Mouse (Mus musculus) neural tube, embryonic 14.5 days (tissue): ENCODE measurements around the gene Sorl1. TPM values are rescaled to one million over a fixed set of nuclear protein-coding genes. Genes with fewer than 3 reads are reported as not detected.

ENCODE experiments used
- ATAC-seq: fragments of 200-750 bp; cut with Nextera tagmentation; 2 replicates; pipeline ENCODE4 v1.8.0; 2017; ENCODE audit warnings: low read depth, mild to moderate bottlenecking, moderate TSS enrichment, moderate library complexity
- H3K27ac ChIP-seq: fragments of 300-500 bp; sonication (generic); 2 replicates; pipeline ENCODE4 v1.5.1; 2014; ENCODE audit warnings: low read depth, mild to moderate bottlenecking, control low read depth, low read length, moderate library complexity, mixed read lengths
- H3K27me3 ChIP-seq: fragments of 300-500 bp; sonication (generic); 2 replicates; pipeline ENCODE4 v1.6.1; 2014; ENCODE audit warnings: low read length; ENCODE audit not compliant: control insufficient read depth, insufficient read depth
- H3K36me3 ChIP-seq: fragments of 300-500 bp; sonication (generic); 2 replicates; pipeline ENCODE4 v1.6.1; 2014; ENCODE audit warnings: low read length, mixed read lengths; ENCODE audit not compliant: control insufficient read depth, insufficient read depth
- H3K4me1 ChIP-seq: fragments of 300-500 bp; sonication (generic); 2 replicates; pipeline ENCODE4 v1.6.1; 2014; ENCODE audit warnings: low read length; ENCODE audit not compliant: control insufficient read depth, insufficient read depth
- H3K4me2 ChIP-seq: fragments of 300-500 bp; sonication (generic); 2 replicates; pipeline ENCODE4 v1.6.1; 2014; ENCODE audit warnings: mild to moderate bottlenecking, low read depth, low read length, control low read depth
- H3K4me3 ChIP-seq: fragments of 300-500 bp; sonication (generic); 2 replicates; pipeline ENCODE4 v1.5.1; 2014; ENCODE audit warnings: low read depth, low read length, control low read depth, mixed read lengths
- H3K9ac ChIP-seq: fragments of 300-500 bp; sonication (generic); replicated peaks from 2 replicates; pipeline ENCODE4 v1.6.1; 2014; ENCODE audit warnings: low read depth, mild to moderate bottlenecking, control low read depth, low read length, mixed read lengths
- H3K9me3 ChIP-seq: fragments of 300-500 bp; sonication (generic); 2 replicates; pipeline ENCODE4 v1.6.1; 2016; ENCODE audit warnings: low read length; ENCODE audit not compliant: control insufficient read depth
- WGBS: fragments of 180-500 bp; shearing (Covaris S2); extraction: QIAGEN DNeasy Blood & Tissue Kit; methylation state at CpG from one replicate; pipeline ENCODE4 v1.1.7; 2014; 5-methylcytosine and 5-hydroxymethylcytosine counted together
- polyA plus RNA-seq: library from polyadenylated mRNA; unstranded; fragments of >200 nt; fragmentation: Nextera tagmentation; extraction: Ambion mirVana; gene quantifications from 2 replicates; pipeline ENCODE4 v1.2.1, GENCODE M21; 2014

The Sorl1 gene
- 20.4 and 22.2 TPM in 2 replicates for polyA plus RNA-seq

DNA sequence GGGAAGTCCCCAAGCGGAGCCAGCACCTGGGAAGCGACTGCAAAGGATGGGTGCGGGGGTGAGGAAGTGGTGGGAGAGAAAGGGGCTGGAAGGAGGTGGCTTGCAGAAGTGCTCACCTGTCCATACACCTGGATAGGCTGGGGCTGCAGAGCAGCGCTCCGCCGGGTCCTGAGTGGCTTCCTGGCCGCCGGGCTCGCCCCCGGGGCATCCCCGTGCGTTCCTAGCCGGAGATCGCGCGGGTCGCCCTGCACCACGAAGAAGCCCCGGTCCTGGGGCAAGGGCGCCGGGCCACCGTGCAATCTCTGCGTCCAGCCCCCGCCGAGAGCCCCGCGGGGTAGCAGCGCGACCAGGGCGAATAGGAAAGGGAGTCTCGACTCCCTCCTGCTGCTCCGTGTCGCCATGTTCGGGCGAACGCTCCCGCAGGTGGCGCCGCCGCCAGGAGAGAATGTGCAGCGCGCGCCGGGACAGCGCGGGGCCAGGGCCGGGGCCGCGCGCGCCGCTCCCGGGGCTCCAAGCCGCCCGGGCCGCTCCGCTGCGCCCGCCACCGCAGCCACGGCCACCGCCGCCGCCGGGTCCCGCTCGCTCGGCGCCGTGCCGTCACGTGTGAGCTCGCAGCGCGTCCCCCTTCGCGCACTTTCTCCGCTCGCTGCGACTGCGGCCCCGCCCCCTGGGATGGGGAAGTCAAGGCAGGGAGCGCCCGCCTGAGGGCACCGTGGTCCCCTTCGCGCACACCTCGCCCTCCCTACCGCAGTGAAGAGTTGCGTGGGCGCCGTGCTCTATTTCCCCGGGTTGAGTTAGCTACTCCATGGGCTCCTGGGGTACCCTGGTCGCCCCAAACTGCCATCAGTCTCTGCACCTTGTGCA, at the start of gene Sorl1:
Sorl1 (minus strand) TSS at position 585 of the 864 bp plus-strand sequence.
- H3K4me1 ChIP-seq = peaks cover 10% of the 10 kb centered on the region; the same call in 1 of the 2 replicates
- peak; percentile 82 for ATAC-seq
- H3K9ac ChIP-seq = peak within 1 kb of the TSS; percentile 95
- H3K27ac ChIP-seq = peak within 1 kb of the TSS; percentile 80
- no peaks in the 10 kb centered on the region for H3K27me3 ChIP-seq
- peak within 1 kb of the TSS; percentile 74 for H3K4me2 ChIP-seq
- H3K4me3 ChIP-seq = peak within 1 kb of the TSS; percentile 90
- under 1% methylated on average over 60 of the region's 94 CpGs for WGBS
- H3K9me3 ChIP-seq = no peaks in the 10 kb centered on the region
- H3K36me3 ChIP-seq = no peaks in the 10 kb centered on the region

DNA sequence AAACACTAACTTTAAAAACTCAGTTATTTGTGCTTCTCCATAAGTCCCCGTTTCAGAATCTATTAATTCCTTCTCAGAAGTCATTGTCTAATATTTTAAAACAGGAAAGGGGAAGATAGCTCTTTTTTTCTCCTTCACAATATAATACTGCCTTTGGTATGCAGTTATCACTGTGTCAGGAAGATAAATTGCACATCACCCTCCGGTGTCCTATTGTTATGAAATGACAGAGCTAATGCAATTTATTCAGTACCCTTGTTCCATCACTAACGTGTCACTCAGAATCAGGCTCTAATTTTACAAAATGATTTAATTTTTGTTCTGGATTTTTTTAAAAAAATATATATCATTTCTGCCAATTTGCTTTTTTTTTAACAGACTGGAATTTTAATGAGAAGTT, 49.7 kb upstream of the Sorl1 start:
- no peak overlapping the region for H3K9ac ChIP-seq
- no peak for ATAC-seq
- no peaks in the 10 kb centered on the region for H3K27me3 ChIP-seq
- no peaks in the 10 kb centered on the region for H3K9me3 ChIP-seq
- H3K4me1 ChIP-seq = no peaks in the 10 kb centered on the region
- no peak overlapping the region for H3K4me2 ChIP-seq
- WGBS = 54% methylated on average over 3 of the region's 3 CpGs
- no peak overlapping the region for H3K27ac ChIP-seq
- no peak overlapping the region for H3K4me3 ChIP-seq
- no peaks in the 10 kb centered on the region for H3K36me3 ChIP-seq

DNA sequence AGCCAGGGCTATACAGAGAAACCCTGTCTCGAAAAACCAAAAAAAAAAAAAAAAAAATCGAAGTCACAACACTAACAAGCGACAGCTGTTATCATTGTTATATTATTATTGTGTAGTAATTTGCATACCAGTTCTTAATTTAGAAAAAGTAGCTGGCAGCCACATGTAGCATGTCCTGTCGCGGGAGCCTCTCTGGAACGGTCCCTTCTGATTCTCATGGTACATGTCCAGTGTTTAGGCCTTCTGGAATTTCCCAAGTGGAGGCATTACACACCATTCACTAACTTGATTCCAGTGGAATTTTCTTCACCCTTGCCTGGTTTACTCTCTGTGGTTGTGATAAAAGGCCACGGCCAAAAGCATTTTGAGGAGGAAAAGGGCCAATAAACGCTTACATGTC, 45.4 kb upstream of the Sorl1 start:
- no peaks in the 10 kb centered on the region for H3K4me1 ChIP-seq
- no peak overlapping the region for H3K4me2 ChIP-seq
- H3K4me3 ChIP-seq = no peak overlapping the region
- no peaks in the 10 kb centered on the region for H3K27me3 ChIP-seq
- WGBS = 91% methylated on average over 7 of the region's 8 CpGs
- H3K27ac ChIP-seq = no peak overlapping the region
- ATAC-seq = no peak
- no peak overlapping the region for H3K9ac ChIP-seq
- H3K9me3 ChIP-seq = no peaks in the 10 kb centered on the region
- no peaks in the 10 kb centered on the region for H3K36me3 ChIP-seq

DNA sequence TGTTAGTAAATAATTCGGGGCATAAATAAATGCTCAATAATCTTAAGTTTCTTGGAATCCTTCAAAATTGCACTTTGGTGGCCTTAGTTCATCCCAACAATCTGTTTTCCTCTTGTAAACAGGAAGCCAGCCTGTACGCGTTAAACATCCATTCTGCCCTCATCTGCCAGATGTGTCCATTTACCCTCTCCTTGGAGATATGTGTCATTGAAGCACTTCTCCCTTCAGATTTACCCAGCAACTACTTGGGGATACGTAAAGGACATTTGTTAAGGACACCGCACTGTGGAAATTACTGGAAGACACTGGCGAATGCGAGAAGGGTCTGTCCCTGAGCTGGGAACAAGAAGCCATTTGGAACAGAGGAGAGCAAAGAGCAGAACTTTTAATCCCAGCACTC, 44.9 kb upstream of the Sorl1 start:
- WGBS = 92% methylated on average over 7 of the region's 7 CpGs
- Histone ChIP-seq H3K27me3 (no peaks in the 10 kb centered on the region), H3K9ac (no peak overlapping the region), H3K4me1 (no peaks in the 10 kb centered on the region), H3K36me3 (no peaks in the 10 kb centered on the region), H3K27ac (no peak overlapping the region), H3K9me3 (no peaks in the 10 kb centered on the region), H3K4me2 (no peak overlapping the region), H3K4me3 (no peak overlapping the region)
- ATAC-seq = no peak

DNA sequence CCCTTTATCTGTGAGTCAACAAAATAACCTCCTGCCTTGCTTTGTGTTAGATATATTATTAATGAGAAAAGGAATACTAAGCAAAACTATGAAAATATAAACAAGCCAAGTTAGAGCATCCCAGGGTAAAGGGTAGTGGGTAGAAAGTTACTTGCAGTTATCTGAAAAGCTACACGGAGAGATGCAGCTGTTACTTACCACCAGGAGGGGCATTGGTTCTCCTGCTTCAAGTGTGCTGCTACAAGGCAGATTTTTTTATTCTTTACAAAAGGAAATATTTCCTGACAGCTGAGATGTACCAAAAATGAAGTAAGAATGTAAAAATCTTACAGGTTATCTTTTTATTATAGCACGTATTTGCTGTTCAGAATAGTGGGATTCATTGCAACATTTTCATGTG, 40.8 kb upstream of the Sorl1 start:
- H3K4me2 ChIP-seq = no peak overlapping the region
- no peak overlapping the region for H3K27ac ChIP-seq
- no peak overlapping the region for H3K4me3 ChIP-seq
- H3K36me3 ChIP-seq = no peaks in the 10 kb centered on the region
- no peaks in the 10 kb centered on the region for H3K27me3 ChIP-seq
- WGBS = 77% methylated on average over 2 of the region's 2 CpGs
- no peaks in the 10 kb centered on the region for H3K4me1 ChIP-seq
- H3K9me3 ChIP-seq = no peaks in the 10 kb centered on the region
- no peak overlapping the region for H3K9ac ChIP-seq
- ATAC-seq = no peak

DNA sequence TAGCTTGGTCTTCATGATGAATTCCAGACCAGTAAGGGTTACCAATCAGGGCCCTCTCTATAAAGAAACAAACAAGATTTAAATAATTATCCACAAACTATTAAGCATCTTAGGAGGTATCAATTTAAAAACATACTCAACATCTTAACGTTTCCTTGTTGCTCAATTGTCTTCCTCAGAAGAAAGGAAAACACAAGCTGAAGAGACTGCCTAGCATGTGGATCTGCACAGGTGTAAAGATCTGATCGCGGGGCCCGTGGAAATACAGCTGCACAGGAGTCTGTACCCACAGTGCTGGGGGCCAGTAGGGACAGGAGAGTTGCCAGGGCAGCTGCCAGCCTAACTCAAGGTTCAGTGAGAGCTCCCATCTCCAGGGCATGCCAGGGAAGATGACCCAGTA, 38.9 kb upstream of the Sorl1 start:
- Histone ChIP-seq H3K9me3 (no peaks in the 10 kb centered on the region), H3K27me3 (no peaks in the 10 kb centered on the region), H3K4me1 (no peaks in the 10 kb centered on the region), H3K27ac (no peak overlapping the region), H3K9ac (no peak overlapping the region), H3K36me3 (no peaks in the 10 kb centered on the region), H3K4me3 (no peak overlapping the region), H3K4me2 (no peak overlapping the region)
- WGBS = 92% methylated on average over 4 of the region's 4 CpGs
- no peak for ATAC-seq

DNA sequence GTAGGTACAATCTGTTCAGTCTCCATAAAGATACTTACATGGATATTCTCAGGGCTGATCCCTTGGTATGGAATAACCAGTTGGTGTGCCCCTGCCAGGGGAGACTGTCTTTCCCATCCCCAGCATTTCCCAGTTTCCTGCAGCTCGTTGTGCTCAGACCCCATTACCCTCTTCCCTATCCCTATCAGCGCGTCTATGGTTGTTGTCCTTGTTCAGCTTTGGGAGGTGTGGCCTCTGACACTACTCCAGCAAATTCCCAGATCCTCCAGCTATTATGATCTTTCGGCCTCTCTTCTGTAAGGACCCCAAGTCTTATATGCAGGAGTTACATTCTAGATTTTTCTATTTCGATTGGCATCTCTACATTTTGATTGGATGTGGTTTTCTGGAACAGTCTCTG, 35.3 kb upstream of the Sorl1 start:
- Histone ChIP-seq H3K9ac (no peak overlapping the region), H3K27ac (no peak overlapping the region), H3K4me2 (no peak overlapping the region), H3K4me3 (no peak overlapping the region), H3K27me3 (no peaks in the 10 kb centered on the region), H3K4me1 (no peaks in the 10 kb centered on the region), H3K9me3 (no peaks in the 10 kb centered on the region), H3K36me3 (no peaks in the 10 kb centered on the region)
- 76% methylated on average over 5 of the region's 5 CpGs for WGBS
- ATAC-seq = no peak

DNA sequence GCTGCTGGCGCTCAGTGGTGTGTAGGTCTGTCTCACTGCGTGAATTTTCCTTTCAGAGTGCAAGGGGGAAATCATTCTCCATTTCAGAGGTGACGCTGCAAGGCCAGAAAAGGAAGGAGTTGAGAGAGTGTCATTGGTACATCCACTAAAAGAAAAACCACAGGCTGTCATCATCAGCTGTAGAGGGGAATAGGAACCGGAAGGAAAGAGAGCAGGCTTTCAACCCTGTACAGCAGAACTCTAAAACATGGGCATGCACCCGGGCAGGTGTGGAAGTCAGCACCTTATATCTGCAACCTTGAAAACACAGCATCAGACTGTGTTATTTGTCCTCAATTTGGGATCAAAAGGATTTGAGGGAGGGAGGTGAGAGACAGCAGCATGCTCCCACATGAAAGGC, 34.6 kb upstream of the Sorl1 start:
- ATAC-seq = no peak
- Histone ChIP-seq H3K4me2 (no peak overlapping the region), H3K4me1 (no peaks in the 10 kb centered on the region), H3K4me3 (no peak overlapping the region), H3K27ac (no peak overlapping the region), H3K9ac (no peak overlapping the region), H3K36me3 (no peaks in the 10 kb centered on the region), H3K9me3 (no peaks in the 10 kb centered on the region), H3K27me3 (no peaks in the 10 kb centered on the region)
- 78% methylated on average over 5 of the region's 5 CpGs for WGBS

DNA sequence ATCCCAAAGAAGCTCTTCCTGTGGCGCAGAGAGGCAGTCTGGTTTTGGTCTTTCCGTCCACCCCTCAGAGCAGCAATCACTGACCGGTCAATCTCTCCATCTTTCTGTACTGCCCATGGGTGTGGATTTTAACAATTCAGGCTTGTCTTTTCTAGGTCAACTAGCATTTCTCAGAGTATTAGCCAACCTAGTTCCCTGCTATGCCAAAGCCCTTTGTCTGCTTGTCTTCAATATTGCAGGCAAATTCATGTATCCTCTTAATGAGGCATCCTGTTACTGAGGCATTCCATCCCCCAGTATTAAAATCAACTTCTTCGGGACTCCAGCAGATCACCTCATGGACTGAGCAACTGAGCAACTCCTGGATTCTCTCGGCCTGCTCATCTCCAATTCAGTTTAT, 33.9 kb upstream of the Sorl1 start:
- ATAC-seq = no peak
- Histone ChIP-seq H3K27me3 (no peaks in the 10 kb centered on the region), H3K4me1 (no peaks in the 10 kb centered on the region), H3K9ac (no peak overlapping the region), H3K9me3 (no peaks in the 10 kb centered on the region), H3K27ac (no peak overlapping the region), H3K4me2 (no peak overlapping the region), H3K36me3 (no peaks in the 10 kb centered on the region), H3K4me3 (no peak overlapping the region)
- 92% methylated on average over 5 of the region's 5 CpGs for WGBS
